Mouse (Mus musculus) heart, embryonic 14.5 days (tissue): ENCODE measurements around the gene Wdr91. TPM values are rescaled to one million over a fixed set of nuclear protein-coding genes. Genes with fewer than 3 reads are reported as not detected.

Experiments used
- ATAC-seq: fragments of 200-750 bp; cut with Nextera tagmentation; 2 replicates; pipeline ENCODE4 v1.8.0; 2017; ENCODE audit warnings: low read depth, moderate TSS enrichment; ENCODE audit not compliant: insufficient number of reproducible peaks, insufficient read depth, low FRiP score
- H3K27ac ChIP-seq, 2 experiments: fragments of 200-500 bp in 1 of 2; fragments of 300-500 bp in 1 of 2; sonication (generic) in 1 of 2; replicated peaks in 1 of 2; 2 replicates each; pipeline ENCODE4 v1.5.1; 2012 to 2014; ENCODE audit warnings: low read depth in 2 of 2, low read length in 2 of 2, control low read depth in 1 of 2, mild to moderate bottlenecking in 1 of 2, mixed read lengths in 1 of 2; ENCODE audit not compliant: control insufficient read depth in 1 of 2, insufficient read depth in 1 of 2
- H3K27me3 ChIP-seq: fragments of 300-500 bp; sonication (generic); 2 replicates; pipeline ENCODE4 v1.6.1; 2014; ENCODE audit warnings: mild to moderate bottlenecking, low read length, control low read depth; ENCODE audit not compliant: control insufficient read depth, insufficient read depth
- H3K36me3 ChIP-seq: fragments of 300-500 bp; sonication (generic); 2 replicates; pipeline ENCODE4 v1.6.1; 2014; ENCODE audit warnings: mild to moderate bottlenecking, control low read depth, low read length, mixed read lengths; ENCODE audit not compliant: control insufficient read depth, insufficient read depth
- H3K4me1 ChIP-seq, 2 experiments: fragments of 200-500 bp in 1 of 2; fragments of 300-500 bp in 1 of 2; sonication (generic) in 1 of 2; 2 replicates each; pipeline ENCODE4 v1.6.1; 2012 to 2014; ENCODE audit warnings: low read length in 2 of 2, control low read depth in 1 of 2, mixed read lengths in 1 of 2; ENCODE audit not compliant: control insufficient read depth in 2 of 2, insufficient read depth in 2 of 2
- H3K4me2 ChIP-seq: fragments of 300-500 bp; sonication (generic); 2 replicates; pipeline ENCODE4 v1.6.1; 2014; ENCODE audit warnings: mild to moderate bottlenecking, low read length
- H3K4me3 ChIP-seq, 2 experiments: fragments of 200-500 bp in 1 of 2; fragments of 300-500 bp in 1 of 2; sonication (generic) in 1 of 2; 2 replicates each; pipeline ENCODE4 v1.5.1; 2012 to 2014; ENCODE audit warnings: low read length in 2 of 2, mild to moderate bottlenecking in 2 of 2, control low read depth in 1 of 2, low read depth in 1 of 2, moderate library complexity in 1 of 2; ENCODE audit not compliant: control insufficient read depth in 1 of 2, insufficient read depth in 1 of 2
- H3K9ac ChIP-seq: fragments of 300-500 bp; sonication (generic); 2 replicates; pipeline ENCODE4 v1.6.1; 2014; ENCODE audit warnings: mild to moderate bottlenecking, low read length
- H3K9me3 ChIP-seq: fragments of 300-500 bp; sonication (generic); 2 replicates; pipeline ENCODE4 v1.6.1; 2016; ENCODE audit warnings: low read length, control low read depth; ENCODE audit not compliant: control insufficient read depth
- WGBS: fragments of 180-500 bp; shearing (Covaris S2); extraction: QIAGEN DNeasy Blood & Tissue Kit; methylation state at CpG from one replicate; pipeline ENCODE4 v1.1.7; 2014; 5-methylcytosine and 5-hydroxymethylcytosine counted together
- polyA plus RNA-seq: library from polyadenylated mRNA; unstranded; fragments of >200 nt; fragmentation: Nextera tagmentation; extraction: Ambion mirVana; gene quantifications from 2 replicates; pipeline ENCODE4 v1.2.1, GENCODE M21; 2014

Wdr91 gene
- polyA plus RNA-seq, 1 experiment from 2014 or later = 9.7 TPM

DNA sequence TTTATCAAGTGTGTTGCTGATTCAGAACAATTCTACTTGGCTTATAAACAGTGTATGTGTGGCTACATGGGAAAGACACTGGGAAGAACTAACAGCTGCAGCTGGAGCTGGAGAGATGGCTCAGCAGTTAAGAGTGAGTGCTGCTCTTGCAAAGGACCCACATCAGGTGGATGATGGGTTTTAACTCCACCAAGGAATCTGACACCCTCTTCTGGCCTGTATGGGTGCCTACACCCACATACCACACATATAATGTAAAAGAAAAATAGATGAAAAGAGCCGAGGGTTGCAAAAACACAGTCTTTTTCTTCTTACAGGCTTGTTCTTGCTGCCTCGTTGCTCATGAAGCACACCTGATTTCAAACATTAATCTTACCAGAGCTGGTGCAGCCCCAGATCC is 4.6 kb downstream of the Wdr91 start:
- Histone ChIP-seq H3K4me3 (no peak overlapping the region), H3K27me3 (no peaks in the 10 kb centered on the region), H3K27ac (no peak overlapping the region), H3K9ac (no peak overlapping the region), H3K4me1 (peaks cover 38 to 57% of the 10 kb centered on the region in 2 experiments), H3K4me2 (no peak overlapping the region), H3K36me3 (peaks cover 56% of the 10 kb centered on the region), H3K9me3 (no peaks in the 10 kb centered on the region)
- ATAC-seq = no peak
- 66% methylated on average over 2 of the region's 2 CpGs for WGBS

DNA sequence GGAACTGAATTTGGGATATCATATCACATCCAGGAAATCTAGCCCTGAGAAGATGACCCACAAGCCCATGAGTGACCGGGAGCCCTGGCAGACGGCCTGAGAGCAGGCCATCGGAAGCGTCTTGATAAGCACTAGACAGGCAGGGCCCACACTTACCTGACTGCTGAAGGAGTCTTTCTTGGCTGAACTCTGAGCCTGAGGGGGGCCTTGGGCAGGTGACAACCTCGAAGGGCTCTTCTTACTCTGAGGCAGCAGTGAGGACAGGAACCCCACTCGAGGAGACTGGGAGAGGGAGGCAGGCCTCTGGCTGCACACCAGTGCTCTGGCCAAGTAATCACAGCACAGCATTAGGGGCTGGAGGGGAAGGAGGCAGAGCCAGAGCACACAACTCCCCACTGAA is 6.3 kb downstream of the Wdr91 start:
- no peaks in the 10 kb centered on the region for H3K27me3 ChIP-seq
- peak overlapping the region; percentile 58 to 70; a peak in 3 of 4 replicates for H3K27ac ChIP-seq
- H3K4me1 ChIP-seq = peaks cover 42 to 60% of the 10 kb centered on the region in 2 experiments
- H3K36me3 ChIP-seq = peaks cover 64% of the 10 kb centered on the region
- no peaks in the 10 kb centered on the region for H3K9me3 ChIP-seq
- H3K4me3 ChIP-seq = no peak overlapping the region
- WGBS = 31% methylated on average over 6 of the region's 6 CpGs
- H3K9ac ChIP-seq = peak overlapping the region; percentile 54; the same call in 1 of the 2 replicates
- ATAC-seq = no peak
- H3K4me2 ChIP-seq = peak overlapping the region; percentile 49

DNA sequence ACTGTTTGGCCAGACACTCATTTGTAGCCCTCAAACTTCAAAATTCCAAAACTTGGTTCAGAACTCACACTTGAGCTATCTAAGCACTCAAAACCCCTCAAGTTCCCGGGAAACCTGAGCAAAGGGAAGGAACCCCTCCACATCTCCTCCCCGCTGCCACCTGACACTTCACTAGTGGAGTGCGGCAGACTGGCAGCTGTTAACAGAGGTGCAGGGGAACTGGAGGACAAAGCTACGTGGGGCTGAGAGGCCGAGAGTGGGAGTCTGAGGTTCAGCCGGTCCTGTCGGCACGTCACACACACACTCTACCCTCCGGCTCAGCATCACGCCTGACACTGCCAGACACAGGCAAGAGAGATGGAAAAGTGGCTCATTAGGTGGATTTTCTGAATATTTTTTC is 6.8 kb downstream of the Wdr91 start:
- WGBS = 17% methylated on average over 10 of the region's 10 CpGs
- Histone ChIP-seq H3K27me3 (no peaks in the 10 kb centered on the region), H3K36me3 (peaks cover 61% of the 10 kb centered on the region), H3K9ac (peak overlapping the region; percentile 54; the same call in 1 of the 2 replicates), H3K27ac (peak overlapping the region; percentile 58 to 70; a peak in 3 of 4 replicates), H3K4me2 (peak overlapping the region; percentile 49), H3K9me3 (no peaks in the 10 kb centered on the region), H3K4me1 (peaks cover 47 to 63% of the 10 kb centered on the region in 2 experiments), H3K4me3 (no peak overlapping the region)
- ATAC-seq = no peak

DNA sequence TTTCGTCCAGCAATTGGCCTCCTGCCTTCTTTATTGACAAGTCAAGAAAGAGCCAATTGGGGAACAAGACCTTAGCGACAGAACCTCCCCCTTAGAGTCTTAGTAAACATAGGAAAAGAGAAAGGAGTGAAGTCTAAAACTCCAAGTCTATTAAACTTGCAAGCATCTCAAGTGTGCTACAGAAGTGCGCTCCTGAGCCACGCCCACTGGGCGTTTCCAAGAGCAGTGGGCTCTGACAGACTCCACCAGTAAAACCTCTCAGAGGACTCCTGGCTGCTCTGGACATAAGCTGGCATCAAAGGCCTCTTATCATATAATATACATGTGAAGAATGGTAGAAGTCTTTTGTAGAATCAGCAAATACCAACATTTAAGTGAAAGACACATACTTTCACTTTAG is 7.2 kb downstream of the Wdr91 start:
- Histone ChIP-seq H3K4me3 (no peak overlapping the region), H3K9ac (peak overlapping the region; percentile 54; the same call in 1 of the 2 replicates), H3K4me2 (peak overlapping the region; percentile 49), H3K9me3 (no peaks in the 10 kb centered on the region), H3K27ac (peak overlapping the region in 1 of 2 experiments; percentile 70; a peak in 2 of 4 replicates), H3K4me1 (peaks cover 47 to 64% of the 10 kb centered on the region in 2 experiments), H3K36me3 (peaks cover 58% of the 10 kb centered on the region), H3K27me3 (no peaks in the 10 kb centered on the region)
- no peak for ATAC-seq
- 61% methylated on average over 5 of the region's 5 CpGs for WGBS

DNA sequence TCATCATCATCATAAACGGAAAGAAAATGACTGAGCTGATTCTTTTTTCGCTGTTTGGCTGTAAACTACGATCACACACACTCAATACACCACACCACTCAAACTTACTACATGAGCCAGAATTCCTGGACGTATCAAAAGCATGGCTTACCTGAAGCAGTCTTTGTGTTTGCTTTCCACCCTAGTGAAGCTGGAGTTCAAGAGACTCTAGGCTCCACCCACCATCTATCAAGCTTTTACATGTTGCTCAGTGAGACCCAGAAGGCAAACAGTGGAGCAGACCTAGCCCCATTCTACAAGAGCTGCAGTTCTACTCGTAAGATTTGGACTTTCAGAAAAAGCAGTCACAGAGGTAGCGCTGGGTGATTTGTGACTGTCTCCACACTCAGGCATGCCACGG is 8.1 kb downstream of the Wdr91 start:
- 69% methylated on average over 7 of the region's 7 CpGs for WGBS
- Histone ChIP-seq H3K4me1 (peaks cover 41 to 61% of the 10 kb centered on the region in 2 experiments), H3K9me3 (no peaks in the 10 kb centered on the region), H3K36me3 (peaks cover 59% of the 10 kb centered on the region), H3K9ac (0 out of 2 replicates have a peak overlapping the region, but pooled peaks have one; percentile 5), H3K27me3 (no peaks in the 10 kb centered on the region), H3K4me2 (peak overlapping the region; percentile 45), H3K4me3 (no peak overlapping the region), H3K27ac (peak overlapping the region; percentile 70 to 73)
- no peak for ATAC-seq

DNA sequence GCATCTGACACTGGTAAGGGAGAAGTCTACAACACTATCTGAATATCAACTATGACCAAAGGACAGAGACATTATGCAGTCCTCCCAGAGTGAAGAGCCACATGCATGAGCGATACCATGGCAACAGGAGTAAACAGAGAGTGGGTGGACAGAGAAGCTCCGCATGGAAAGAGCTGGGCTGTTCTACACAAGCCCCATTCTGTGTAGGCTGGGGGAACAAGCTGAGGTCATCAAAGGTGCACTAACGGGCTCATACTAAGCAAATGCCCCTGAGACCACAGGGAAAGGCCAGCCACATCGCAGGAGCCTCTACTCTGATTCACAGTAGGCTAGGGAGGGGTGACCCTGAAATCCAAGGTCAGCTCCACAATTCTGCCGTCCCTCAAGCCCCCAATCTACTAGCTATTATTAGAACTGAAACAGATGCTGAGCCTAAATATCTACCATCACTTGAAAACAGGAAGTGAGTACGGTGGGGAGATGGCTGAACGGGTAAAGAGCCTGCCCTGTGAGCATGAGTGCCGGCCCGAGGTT is 8.7 kb downstream of the Wdr91 start:
- no peaks in the 10 kb centered on the region for H3K27me3 ChIP-seq
- WGBS = 18% methylated on average over 9 of the region's 9 CpGs
- H3K36me3 ChIP-seq = peaks cover 58% of the 10 kb centered on the region
- peak overlapping the region; percentile 45 for H3K4me2 ChIP-seq
- peaks cover 41 to 57% of the 10 kb centered on the region in 2 experiments for H3K4me1 ChIP-seq
- no peak overlapping the region for H3K4me3 ChIP-seq
- H3K9me3 ChIP-seq = no peaks in the 10 kb centered on the region
- peak overlapping the region; percentile 70 to 73 for H3K27ac ChIP-seq
- ATAC-seq = peak; percentile 33; the same call in 1 of the 2 replicates
- H3K9ac ChIP-seq = no peak overlapping the region

DNA sequence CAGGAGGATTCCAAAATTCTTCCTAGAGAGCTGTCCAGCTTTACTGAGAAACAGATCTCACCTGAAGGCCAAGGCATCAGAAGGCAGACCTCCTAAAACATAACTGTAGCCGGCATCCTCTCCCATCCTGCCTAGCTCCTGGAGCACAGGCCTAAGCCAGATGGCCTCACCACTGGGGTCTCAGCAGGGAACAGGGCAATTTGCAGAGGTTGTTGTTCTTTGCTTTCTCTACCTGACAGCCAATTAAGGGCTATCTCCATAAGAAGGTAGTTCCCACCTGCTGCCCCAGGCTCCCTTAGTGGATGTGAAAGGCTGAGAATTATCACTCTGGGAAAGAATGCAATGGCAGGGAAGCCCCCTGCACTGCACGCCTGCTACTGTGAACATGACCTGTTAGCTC is 9.7 kb downstream of the Wdr91 start:
- no peak for ATAC-seq
- Histone ChIP-seq H3K9ac (no peak overlapping the region), H3K27ac (0 out of 4 replicates have a peak overlapping the region, but pooled peaks of 1 of the 2 experiments have one; percentile 3), H3K4me3 (no peak overlapping the region), H3K27me3 (no peaks in the 10 kb centered on the region), H3K4me2 (no peak overlapping the region), H3K36me3 (peaks cover 58% of the 10 kb centered on the region), H3K9me3 (no peaks in the 10 kb centered on the region), H3K4me1 (peaks cover 41 to 54% of the 10 kb centered on the region in 2 experiments)
- 61% methylated on average over 2 of the region's 2 CpGs for WGBS

DNA sequence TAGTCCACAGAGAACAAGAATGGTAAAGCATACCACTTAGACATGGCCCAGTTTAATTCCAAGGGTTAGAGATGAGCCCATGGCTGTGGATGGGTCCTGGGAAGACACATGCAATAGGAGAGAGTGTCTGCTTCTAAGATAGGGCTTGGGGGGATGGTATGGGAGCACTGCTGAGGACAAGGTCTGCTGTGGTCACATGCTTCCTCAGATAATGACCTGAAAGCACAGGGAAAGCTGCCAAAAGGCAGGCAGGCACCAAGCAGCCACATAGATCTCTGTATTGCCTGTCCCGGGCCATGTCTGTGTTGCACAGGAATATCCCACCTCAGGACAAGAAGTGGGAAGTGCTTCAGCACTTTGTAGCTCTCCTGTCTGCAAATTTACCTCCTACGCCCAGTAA is 11.5 kb downstream of the Wdr91 start:
- no peaks in the 10 kb centered on the region for H3K9me3 ChIP-seq
- peaks cover 36 to 47% of the 10 kb centered on the region in 2 experiments for H3K4me1 ChIP-seq
- no peaks in the 10 kb centered on the region for H3K27me3 ChIP-seq
- H3K4me3 ChIP-seq = no peak overlapping the region
- H3K36me3 ChIP-seq = peaks cover 58% of the 10 kb centered on the region
- 20% methylated on average over 2 of the region's 2 CpGs for WGBS
- peak; percentile 40 for ATAC-seq
- peak overlapping the region; percentile 15 to 30 for H3K27ac ChIP-seq
- H3K4me2 ChIP-seq = no peak overlapping the region
- H3K9ac ChIP-seq = no peak overlapping the region
